Mouse (Mus musculus) forelimb bud, embryonic 11.5 days (tissue): Measurements from ENCODE around the gene Ncbp1.

Experiments
- DNase-seq: peaks from one replicate; pipeline ENCODE4 v3.0.0-alpha.2; 2012; ENCODE audit warnings: low read depth, low spot score

Ncbp1 gene

GRCm38 (mm10) chr4:46138287-46139222, at the start of gene Ncbp1, which contains the start of gene Tstd2:
TSS of gene Ncbp1 (plus strand) at chr4:46138613.
TSS of gene Tstd2 (minus strand) at chr4:46138694.
- peak; percentile 89 for DNase-seq

GRCm38 (mm10) chr4:46089524-46090125, 48.8 kb upstream of the Ncbp1 start:
- no peak for DNase-seq

- DNase-seq: no peak
Observed at GRCm38 (mm10) chr4:46092429-46093076, 45.9 kb upstream of the Ncbp1 start.

GRCm38 (mm10) chr4:46094916-46095825, 43.2 kb upstream of the Ncbp1 start:
- no peak for DNase-seq

GRCm38 (mm10) chr4:46095826-46096159, 42.6 kb upstream of the Ncbp1 start:
- DNase-seq: no peak

GRCm38 (mm10) chr4:46096546-46096945, 41.9 kb upstream of the Ncbp1 start:
- DNase-seq: no peak

- DNase-seq: no peak
Observed at GRCm38 (mm10) chr4:46097591-46097990, 40.8 kb upstream of the Ncbp1 start.

- no peak for DNase-seq
Observed at GRCm38 (mm10) chr4:46099132-46099531, 39.3 kb upstream of the Ncbp1 start.

GRCm38 (mm10) chr4:46100539-46100938, 37.9 kb upstream of the Ncbp1 start:
- DNase-seq: no peak

GRCm38 (mm10) chr4:46101211-46101711, 37.2 kb upstream of the Ncbp1 start:
- DNase-seq: peak; percentile 18

- no peak for DNase-seq
Observed at GRCm38 (mm10) chr4:46102078-46102769, 36.2 kb upstream of the Ncbp1 start.

- DNase-seq: no peak
Observed at GRCm38 (mm10) chr4:46110084-46110483, 28.3 kb upstream of the Ncbp1 start.

- DNase-seq: no peak
Observed at GRCm38 (mm10) chr4:46111361-46111760, 27.1 kb upstream of the Ncbp1 start.

GRCm38 (mm10) chr4:46115308-46115707, 23.1 kb upstream of the Ncbp1 start:
- DNase-seq: no peak

GRCm38 (mm10) chr4:46116544-46117175, 21.8 kb upstream of the Ncbp1 start:
- no peak for DNase-seq

- DNase-seq: no peak
Observed at GRCm38 (mm10) chr4:46117536-46117935, 20.9 kb upstream of the Ncbp1 start.

- DNase-seq: no peak
Observed at GRCm38 (mm10) chr4:46119514-46120094, 18.8 kb upstream of the Ncbp1 start.

- no peak for DNase-seq
Observed at GRCm38 (mm10) chr4:46120767-46121166, 17.6 kb upstream of the Ncbp1 start.

- no peak for DNase-seq
Observed at GRCm38 (mm10) chr4:46123358-46123757, 15.1 kb upstream of the Ncbp1 start.

- DNase-seq: peak; percentile 67
Observed at GRCm38 (mm10) chr4:46126541-46126940, 11.9 kb upstream of the Ncbp1 start.
